Mouse (Mus musculus): ENCODE data around the gene Pcca.

Pcca gene

DNA sequence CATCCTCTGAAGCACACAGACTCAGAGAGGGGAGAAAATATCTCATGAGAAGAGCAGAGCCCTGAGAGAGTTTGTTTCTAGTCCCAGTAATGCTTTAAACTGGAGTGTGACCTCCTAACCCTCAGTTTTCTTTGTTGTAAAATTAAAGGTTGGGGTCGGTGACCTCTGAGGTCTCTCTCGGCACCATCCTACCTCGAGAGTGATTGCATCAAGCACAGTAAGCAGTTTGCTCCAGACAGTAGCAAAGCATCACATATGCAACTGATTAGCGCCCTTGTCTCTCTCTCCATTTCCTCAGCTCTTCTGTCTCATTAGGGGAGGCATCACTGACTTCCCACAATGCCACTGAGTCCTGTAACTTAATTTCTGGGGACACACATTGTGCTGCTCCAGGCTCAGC lies 302.1 kb downstream of the Pcca start:
- DNase-seq (ENCODE audit: low spot score) = no peak

DNA sequence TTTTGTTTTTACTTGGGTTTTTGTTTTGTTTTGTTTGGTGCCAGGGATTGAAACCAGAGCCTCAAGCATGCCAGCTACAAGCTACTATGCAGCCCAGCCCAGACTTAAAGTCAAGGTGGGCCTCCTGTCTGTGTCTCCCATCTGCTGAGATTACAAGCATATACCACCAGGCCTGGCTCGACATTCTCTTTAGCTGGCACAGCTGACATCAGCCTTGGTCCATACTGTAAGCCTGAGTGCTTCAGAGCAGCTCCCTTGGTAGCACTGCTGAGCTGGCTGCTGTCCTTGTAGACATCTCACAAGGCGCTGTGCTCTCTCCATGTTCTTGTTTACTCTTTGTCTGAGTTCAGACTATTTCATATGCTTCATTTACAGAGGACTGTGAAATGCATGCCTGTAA lies 302.9 kb downstream of the Pcca start:
- DNase-seq (ENCODE audit: low spot score) = no peak

DNA sequence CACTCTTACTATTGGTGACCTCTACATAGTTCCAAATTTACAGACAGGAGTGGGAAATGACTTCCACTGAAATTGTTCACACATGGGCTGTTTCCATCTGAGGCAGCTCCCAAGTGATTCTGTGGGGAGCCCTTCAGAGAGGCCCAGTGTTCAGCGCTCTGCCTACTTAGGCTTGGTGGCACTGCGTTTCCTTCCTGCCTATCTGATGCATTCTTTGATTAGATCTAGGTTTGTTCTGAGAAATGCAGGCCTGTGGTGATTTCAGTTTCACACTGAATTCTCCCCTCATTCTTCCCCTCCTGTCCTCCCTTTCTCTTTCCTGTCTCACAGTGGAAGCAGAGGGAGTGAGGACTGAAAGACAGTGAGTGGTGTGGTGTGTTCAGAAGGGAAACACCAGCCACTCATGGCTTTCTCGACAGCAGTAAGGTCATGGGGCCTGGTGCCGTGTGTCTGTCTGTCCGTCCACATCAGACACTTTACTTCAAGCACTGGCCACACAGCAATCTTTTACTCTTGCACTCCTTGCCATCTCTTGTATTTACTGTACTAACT lies 318.5 kb downstream of the Pcca start:
- no peak for DNase-seq (ENCODE audit: low spot score)

DNA sequence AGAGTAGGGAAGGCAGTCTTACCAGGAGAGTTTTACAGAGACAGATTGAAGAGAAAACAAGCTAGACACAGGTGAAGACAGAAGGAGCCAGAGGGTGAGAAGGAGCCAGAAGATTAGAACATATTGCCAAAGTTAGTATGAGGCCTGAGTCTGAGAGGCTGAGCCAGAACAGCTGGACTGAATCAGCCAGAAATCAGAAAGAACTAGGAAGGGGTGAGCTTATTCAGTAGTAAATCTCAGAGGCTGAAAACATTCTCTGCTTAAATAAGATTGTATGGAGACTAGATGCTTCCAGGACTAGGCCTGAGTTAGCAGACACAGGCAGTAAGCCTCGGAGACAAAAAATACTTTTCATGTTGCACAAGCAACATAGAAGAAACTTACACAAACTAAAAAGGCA lies 325.7 kb downstream of the Pcca start:
- no peak for DNase-seq (ENCODE audit: low spot score)

DNA sequence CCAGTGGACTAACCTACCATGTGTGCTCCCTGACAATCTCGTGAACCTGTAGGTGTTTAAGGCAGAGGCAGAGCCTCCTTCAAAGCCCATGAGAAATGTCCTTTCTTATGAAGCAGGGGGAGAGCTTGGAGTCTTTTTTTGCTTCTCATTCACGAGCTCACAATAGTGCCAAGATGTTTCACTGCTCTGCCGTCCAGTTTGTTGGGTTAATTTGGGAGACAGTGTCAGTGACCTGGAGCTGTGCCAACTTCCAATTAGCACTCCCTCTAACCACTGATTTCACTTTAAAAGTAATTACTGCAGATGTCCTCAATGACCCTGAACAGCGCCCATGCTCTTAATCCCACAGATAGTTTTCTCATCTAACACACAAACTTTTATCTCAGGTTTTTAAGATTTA lies 328.5 kb downstream of the Pcca start:
- no peak for DNase-seq (ENCODE audit: low spot score)

DNA sequence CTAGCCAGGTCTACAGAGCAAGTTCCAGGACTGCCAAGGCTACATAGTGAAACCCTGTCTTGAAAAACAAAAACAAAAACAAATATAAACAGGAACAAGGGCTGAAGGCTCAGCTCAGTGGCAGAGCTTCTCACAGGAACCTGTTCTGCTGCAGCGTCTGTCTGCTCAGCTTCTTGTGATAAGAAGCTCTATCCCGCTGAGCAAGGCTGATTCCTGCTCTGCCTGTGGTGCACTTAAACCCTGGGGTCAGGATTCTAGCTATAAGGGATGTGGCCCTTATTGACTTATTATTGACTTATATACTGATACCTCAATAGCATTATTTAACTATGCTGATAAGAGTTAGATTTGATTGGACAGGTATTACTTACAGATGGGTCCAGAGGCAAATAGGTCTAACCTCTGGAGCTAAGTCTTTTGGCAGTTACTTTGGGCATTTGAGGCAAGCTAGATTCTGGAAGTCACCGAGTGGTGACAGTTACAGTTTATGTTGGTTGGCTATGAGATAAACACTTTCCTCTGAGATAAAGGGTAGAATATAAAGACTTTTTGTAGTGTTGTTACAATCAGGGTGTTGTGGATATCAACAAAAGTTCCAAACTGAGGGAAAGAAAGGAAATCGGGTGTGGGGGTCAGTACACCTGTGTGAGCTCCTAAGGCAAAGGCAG lies 331.5 kb downstream of the Pcca start:
- no peak for DNase-seq (ENCODE audit: low spot score)

DNA sequence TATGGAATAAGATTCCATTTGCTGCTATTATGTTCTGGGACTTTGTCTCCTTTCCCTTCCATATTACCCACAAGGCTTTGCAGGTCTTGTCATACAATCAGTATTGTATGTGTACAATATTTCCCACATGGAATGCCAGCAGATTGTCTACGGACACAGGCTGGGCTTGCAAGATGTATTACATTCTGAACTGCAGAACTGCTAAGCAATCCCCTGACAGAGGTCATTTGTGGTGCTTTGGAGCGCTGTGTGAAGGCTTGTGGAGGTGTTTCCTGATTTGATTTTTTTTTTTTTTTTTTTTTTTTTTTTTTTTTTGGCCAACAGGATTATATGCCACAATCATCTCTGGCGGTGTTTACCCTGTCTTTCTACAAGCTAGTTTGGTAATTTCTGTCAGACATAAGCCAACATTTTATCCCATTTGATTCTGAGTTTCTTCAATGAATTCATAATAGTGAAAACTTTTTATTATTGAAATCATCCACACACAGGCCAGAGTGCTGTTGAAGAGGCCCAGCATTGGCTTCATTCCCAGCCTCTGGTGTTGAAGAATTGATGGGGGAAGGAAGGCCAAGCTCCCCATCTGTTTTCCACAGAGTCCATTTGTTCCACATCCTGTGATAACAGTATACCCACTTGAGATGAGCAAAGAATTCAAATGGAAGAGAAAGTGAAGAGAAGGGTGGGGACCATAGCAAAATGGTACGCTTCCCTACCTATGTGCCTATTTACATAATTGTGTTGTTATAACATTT lies 333.6 kb downstream of the Pcca start:
- no peak for DNase-seq (ENCODE audit: low spot score)

DNA sequence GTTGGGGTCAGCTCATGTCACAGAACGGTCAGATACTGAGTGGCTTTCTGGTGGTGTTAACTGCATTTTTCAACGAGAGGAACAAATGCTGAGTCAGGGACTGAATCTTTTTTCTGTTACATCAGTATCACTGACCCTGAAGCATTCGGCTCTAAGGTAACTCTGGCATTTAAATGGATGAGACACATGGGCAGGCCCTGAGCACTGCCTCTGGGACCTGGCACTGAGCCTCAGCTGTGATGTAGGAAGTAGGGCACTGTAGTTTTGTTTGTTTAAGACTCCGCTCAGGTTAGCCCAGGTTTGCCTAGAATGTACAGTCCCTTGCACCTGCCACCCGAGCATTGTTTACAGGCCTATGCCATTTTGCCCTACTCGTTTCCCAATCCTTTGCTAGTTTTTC lies 335.7 kb downstream of the Pcca start:
- DNase-seq (ENCODE audit: low spot score) = no peak

DNA sequence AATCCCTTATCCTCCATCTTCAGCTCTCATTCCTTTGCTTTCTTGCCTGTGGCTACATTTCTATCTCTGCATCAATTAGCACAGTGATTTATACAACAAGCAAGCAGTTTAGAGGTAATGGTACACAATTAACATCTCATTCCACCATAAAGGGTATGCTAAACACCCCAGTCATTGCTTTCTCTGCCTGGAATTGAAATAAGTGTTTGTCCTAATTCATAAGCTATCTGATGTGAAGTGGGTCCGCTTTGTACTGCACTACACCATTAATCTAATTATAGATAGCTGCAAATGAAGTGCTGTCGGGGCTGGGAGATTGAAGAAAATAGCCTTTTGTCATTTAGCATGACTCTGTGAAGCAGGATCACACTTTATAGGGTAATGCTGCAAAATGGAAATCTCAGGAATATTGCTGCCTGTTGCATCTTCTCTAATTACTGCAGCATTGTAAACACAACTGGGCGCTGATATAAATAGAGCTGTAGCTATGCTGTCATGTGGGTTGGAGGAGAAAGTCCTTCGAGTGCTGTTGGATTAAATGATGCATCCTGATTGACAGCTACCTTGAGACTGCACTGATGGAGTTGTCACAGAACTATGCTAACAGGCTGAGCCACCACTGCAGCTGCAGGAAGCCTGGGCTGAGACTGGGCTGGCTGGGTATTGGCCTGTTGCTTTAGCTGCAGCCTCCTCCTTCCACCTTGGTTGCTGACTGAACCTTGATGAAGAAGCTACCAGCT lies 337.9 kb downstream of the Pcca start:
- no peak for DNase-seq (ENCODE audit: low spot score)

DNA sequence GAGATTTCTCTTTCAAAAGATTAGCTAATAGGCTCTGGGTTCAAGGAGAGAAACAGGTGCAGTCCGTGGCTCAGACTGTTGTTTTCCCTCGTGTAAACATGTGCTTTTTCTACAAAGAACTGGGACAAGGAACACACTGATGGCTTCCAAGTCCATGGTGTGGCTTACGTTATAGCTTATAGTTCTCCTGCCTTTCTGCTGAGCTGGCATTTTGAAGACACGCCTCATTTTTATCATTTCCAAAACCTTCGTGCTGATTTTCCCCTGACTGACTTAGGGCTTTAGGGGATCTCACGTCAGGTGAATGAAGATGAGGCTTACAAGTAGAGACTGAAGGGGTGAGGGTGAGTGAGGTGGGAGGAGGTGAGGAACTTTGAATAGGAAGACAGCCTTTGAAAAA lies 338.5 kb downstream of the Pcca start:
- DNase-seq (ENCODE audit: low spot score) = no peak

DNA sequence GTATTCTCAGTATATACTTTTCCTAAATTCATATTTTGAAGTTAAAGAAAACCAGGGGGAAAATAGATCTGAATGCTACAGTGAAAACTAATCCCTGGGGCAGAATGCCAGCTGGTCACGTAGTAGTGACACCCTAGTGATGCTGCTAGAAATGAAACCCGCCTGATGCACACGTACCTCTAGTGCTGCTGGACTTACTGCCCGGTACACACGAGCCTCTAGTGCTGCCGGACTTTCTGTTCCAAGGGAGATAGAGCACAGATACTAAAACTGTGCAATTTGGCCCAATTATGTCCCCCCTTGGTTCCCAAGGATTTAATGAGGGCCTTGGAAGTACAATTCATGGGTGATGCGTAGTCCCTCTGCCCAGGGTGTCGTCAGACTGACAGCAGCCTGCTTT lies 340.9 kb downstream of the Pcca start:
- DNase-seq (ENCODE audit: low spot score) = no peak

DNA sequence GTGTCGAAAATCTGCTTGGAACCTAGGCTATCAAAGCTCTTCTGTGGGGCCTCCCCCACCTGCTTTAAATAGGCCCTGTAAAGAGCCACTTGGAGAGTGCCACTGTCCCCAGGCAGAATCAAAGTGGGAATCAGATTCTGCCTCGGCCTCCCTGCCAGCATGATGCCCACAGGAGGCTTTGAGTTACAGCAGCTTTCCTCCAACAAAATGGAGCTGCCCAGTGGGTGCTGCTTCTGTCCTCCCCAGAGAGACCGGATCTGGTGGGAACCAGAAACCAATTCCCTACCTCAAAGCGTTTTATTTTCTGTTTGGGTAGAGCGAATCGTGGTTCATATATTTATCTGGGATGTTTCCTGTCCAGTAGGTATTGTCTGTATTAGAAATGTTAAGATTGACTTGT lies 341.5 kb downstream of the Pcca start:
- no peak for DNase-seq (ENCODE audit: low spot score)

DNA sequence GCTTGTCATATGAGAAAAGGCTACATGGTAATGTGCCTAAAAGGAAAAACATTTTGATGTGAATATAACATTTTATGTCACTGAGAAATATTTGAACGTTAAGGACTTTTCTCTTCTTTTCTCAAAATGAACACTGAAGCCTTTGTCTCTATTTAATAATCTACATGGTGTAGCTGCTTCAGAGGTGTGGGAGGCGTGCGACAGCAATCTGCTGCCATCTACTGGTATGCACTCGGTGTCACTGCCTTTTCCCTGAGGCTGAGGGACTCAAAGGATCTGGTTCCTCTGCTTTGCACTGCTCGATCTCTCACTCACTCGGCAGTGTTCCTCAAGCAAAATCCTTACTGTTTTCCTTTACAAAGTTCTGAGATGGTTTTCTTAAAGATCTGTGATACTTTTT lies 342.0 kb downstream of the Pcca start:
- DNase-seq (ENCODE audit: low spot score) = peak; percentile 76

DNA sequence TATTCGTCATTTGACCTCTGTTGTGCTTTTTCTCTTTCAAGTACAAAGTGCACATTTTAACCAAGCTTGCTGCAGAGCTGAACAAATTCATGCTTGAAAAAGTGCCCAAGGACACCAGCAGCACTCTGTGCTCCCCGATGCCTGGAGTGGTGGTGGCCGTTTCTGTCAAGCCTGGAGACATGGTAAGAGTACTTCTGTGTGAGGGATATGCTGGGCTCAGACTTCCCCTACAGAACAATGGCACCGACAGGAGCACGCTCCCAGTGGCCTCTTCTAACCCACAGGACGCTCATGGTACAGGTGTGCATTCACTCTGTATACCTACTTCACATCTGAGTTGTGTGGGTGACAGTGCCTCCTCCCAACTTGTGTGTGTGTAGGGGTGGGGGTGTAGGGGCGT lies 342.6 kb downstream of the Pcca start:
- DNase-seq (ENCODE audit: low spot score) = no peak

DNA sequence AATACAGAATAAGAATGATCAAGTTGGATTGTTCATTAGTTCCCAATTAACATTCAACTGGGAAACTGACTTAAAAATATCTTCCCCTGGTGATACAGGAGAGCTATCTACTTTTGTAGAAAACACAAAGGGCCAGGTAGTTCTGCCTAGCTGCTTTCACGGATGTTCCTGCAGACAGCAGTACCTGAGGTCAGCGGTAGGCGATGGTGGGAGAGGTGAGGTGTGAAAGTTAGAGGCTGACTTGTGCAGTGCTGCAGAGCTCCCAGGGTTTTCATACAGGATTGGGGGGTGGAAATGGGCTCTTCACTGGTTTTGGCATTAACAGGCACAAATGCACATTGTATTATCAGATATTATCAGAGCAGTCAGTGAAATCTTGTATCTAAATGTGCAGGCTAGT lies 343.7 kb downstream of the Pcca start:
- no peak for DNase-seq (ENCODE audit: low spot score)

DNA sequence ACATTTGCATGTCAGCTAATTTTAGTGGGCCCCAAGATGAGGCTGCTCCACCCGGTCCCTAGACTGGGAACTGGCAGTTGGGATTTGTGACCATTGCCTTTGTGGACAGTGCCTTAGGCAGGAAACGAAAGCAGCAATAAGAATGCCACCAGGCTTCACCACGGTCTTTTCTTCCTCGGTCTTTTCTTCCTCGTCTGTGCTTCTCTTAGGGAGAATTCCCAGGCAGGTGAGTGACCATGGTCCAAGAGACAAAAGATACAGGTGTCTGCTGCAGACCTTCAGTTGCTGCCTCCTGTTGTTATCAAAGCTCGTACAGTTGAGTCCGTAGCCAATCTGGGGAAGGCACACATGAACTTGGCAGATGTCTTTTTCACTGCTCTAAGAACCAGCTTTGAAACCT lies 346.2 kb downstream of the Pcca start:
- DNase-seq (ENCODE audit: low spot score) = no peak

DNA sequence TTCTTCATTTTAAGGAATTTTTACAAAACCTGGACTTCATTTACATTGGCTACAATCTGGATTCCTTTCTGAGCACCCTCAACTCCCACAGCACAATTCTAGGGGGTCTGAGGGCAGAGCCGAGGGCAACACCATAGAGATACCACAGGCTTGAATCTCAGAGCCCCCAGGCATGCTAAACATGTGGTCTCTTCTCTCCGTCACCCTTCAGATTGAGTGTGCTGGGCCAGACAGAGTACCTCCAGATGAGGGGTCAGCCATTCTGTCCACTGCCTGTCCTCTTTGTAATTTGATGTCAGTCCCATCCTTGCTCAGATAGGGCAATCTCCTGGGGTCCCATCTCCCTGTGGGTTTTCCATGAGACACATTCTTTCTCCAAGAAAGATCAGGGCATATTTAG lies 347.6 kb downstream of the Pcca start:
- no peak for DNase-seq (ENCODE audit: low spot score)

DNA sequence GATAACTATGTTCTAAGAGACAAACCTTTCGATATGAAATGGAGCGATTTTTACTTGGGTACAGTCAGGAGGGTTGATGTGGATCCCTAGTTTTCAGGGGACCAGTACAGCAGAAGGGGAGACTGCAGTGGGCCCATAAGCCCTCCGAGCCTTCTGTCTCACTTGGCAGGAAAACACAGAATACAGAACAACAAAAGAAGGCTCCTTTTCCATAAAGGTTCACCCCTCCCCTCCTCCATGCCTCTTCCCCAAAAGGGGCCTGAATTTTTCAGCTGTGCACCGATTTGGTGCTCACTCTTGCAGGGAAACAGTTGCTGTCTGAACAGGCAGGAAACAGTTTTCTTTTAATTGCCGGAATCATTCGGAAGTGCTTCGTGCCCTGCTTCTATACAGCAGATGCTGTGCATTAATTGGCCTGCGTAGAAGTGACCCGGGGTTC lies 348.1 kb downstream of the Pcca start:
- no peak for DNase-seq (ENCODE audit: low spot score)

DNA sequence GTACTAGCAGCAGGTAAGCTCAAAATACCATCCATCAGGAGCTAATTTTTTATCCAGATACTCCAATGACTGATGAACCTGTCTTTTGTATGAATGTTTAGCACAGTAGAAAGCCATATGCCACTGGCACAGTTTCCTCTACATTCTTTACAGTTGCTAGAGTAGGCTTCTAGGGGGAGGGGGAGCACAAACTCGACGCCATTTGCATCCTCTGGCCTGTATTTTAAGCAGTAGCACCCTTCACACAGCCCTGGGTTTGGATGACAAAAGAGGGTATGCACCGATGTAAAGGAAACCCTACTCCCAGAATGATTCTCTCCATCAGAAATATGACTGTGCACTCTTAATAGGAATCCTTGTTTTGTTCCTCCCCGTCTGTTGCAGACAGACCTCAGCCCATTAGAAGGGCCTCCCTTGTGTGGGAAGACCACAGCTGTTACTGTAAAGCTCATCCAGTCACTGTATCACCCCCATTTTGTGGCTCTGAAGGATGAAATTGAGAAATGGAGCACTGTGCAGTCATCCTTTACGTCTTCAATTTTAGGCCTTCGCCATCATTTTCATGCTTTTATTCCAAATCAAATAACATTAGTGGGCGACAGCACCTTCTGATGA lies 348.8 kb downstream of the Pcca start:
- DNase-seq (ENCODE audit: low spot score) = no peak

DNA sequence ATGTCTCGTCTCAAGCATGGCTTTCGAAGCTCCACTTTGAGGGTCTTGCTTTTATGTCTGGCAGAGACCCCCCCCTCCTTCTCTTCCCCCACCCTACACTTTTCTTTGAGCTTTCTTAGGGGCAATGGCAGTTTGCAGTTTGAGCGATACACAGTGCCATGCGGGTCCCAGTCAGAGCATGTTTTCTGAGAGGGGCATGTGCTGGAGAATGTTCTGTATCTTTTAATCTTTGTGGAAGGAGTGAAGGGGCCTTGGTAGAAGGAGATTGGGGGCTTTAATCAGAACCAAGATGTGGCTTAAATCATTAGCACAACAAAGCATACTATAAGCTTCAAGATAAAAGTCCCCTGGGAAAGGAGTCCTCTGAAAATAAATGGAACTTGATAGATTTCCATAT lies 349.3 kb downstream of the Pcca start:
- no peak for DNase-seq (ENCODE audit: low spot score)

DNA sequence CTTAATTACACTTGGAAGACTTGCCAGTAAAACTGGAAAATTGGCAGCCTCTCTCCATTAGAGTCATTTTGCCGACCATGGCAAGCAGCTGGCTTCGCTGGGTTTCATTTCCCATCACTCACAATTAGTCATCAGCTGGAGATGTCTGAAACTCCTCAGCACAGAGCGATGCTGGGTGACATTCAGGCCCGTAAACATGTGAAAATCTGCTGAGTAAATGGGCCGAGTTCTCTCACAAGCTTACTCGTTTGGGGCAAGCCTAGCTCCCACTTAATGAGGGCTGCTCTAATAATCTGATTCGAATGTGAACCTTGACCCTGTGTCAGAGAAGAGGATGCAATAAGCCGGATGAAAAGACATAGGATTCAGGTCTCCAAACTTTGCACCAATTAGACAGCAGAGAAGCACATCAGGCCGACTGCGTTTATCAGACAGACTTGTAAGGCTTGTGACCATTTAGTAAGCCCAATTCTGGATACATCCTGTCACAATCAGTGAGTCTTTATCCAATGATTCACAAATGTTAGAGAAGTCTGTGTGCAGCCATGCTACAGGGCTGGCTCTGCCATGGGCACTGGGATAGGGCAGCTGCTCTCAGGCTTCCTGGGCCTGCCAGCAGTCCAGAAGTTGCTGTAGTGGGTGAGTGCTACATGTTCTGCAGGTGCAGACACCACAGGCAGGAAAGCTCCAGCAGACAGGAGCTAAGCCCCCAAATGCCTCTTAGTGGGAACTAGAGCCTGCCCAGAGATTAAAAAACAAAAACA lies 349.9 kb downstream of the Pcca start:
- no peak for DNase-seq (ENCODE audit: low spot score)

DNA sequence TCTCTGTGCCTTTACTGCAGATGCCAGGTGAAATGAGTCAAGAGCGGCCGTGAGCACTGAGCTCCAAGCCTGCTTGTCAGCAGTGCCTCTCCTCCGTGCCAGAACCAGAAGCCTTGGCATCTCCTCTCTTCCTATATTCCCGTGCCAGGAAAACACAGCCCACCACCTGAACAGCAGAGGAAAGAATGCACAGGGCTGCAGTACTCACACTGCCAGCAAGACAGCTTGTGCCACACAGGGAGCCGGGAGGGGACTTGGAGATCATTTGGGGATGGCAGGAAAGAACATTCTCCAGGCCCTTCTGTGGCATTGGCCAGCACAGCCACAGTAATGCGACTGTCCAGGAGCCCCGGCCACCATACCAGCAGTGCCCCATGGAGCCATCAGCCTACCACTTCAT lies 351.8 kb downstream of the Pcca start:
- DNase-seq (ENCODE audit: low spot score) = no peak

Data from left cerebral cortex, adult 11 months (tissue).